Mouse (Mus musculus): Measurements from ENCODE around the gene Ak8.

GRCm38 (mm10) chr2:28840222-28840951, 140.4 kb downstream of the Ak8 start, which contains the start of the genes Gtf3c4 and Ddx31:
- TF ChIP-seq CTCF (IDR thresholded peaks at IDR 0.05; ENCODE audit: insufficient read depth, low read length) (no peak), POLR2A (IDR thresholded peaks at IDR 0.05; ENCODE audit: borderline replicate concordance, extremely low read depth, low read depth, low read length) (no peak; the same call in 1 of the 2 replicates)
